Mouse (Mus musculus) CH12.LX (cell line): Measurements from ENCODE around the gene Ppp1r18. TPM values are rescaled to one million over a fixed set of nuclear protein-coding genes. Genes with fewer than 3 reads are reported as not detected.

ENCODE experiments used
- DNase-seq: peaks from one replicate; pipeline ENCODE4 v3.0.0-alpha.2; 2013; ENCODE audit errors: extremely low read depth
- H3K27ac ChIP-seq: 2 replicates; pipeline ENCODE4 v1.5.1; 2012; ENCODE audit warnings: low read depth, mild to moderate bottlenecking, control low read depth, moderate library complexity; ENCODE audit not compliant: insufficient read depth
- H3K27me3 ChIP-seq: replicated peaks from 2 replicates; pipeline ENCODE3; 2012; ENCODE audit warnings: inconsistent platforms
- H3K36me3 ChIP-seq, 2 experiments: replicated peaks in 1 of 2; 2 replicates each; pipeline versions ENCODE3 to v1.6.1; 2012; ENCODE audit warnings: inconsistent platforms in 1 of 2, low read length in 1 of 2, mild to moderate bottlenecking in 1 of 2, mixed read lengths in 1 of 2, moderate library complexity in 1 of 2; ENCODE audit not compliant: control insufficient read depth in 1 of 2, insufficient read depth in 1 of 2
- H3K4me1 ChIP-seq, 2 experiments: 2 replicates each; pipeline ENCODE4 v1.6.1; 2012; ENCODE audit warnings: inconsistent platforms in 1 of 2, moderate library complexity in 1 of 2; ENCODE audit not compliant: insufficient read depth in 2 of 2, control insufficient read depth in 1 of 2
- H3K4me2 ChIP-seq: 2 replicates; pipeline ENCODE4 v1.6.1; 2012; ENCODE audit warnings: low read depth, mild to moderate bottlenecking, control low read depth; ENCODE audit not compliant: poor library complexity, insufficient read depth, severe bottlenecking
- H3K4me3 ChIP-seq, 3 experiments: fragments of 150-350 bp in 1 of 3; sonication (generic) in 1 of 3; replicated peaks in 1 of 3; 2 replicates each; pipeline versions ENCODE3 to v1.5.1; 2011 to 2012; ENCODE audit warnings: low read depth in 2 of 3, low read length in 2 of 3, mild to moderate bottlenecking in 2 of 3, moderate library complexity in 2 of 3, control low read depth in 1 of 3, improper control_type of control experiment in 1 of 3, inconsistent platforms in 1 of 3, mixed read lengths in 1 of 3; ENCODE audit not compliant: poor library complexity in 1 of 3
- H3K79me2 ChIP-seq: replicated peaks from 2 replicates; pipeline ENCODE4 v1.6.1; 2012; ENCODE audit warnings: mild to moderate bottlenecking, moderate library complexity; ENCODE audit not compliant: control insufficient read depth, poor library complexity, insufficient read depth, severe bottlenecking; ENCODE audit errors: extremely low read depth
- H3K9ac ChIP-seq: 2 replicates; pipeline ENCODE4 v1.6.1; 2012; ENCODE audit warnings: low read depth, mild to moderate bottlenecking, control low read depth, moderate library complexity; ENCODE audit not compliant: insufficient read depth
- H3K9me3 ChIP-seq: replicated peaks from 2 replicates; pipeline ENCODE3; 2012; ENCODE audit warnings: low read length, inconsistent platforms, mixed read lengths
- BHLHE40 ChIP-seq: IDR thresholded peaks from 2 replicates; pipeline ENCODE4 v1.6.1; 2011; ENCODE audit warnings: mild to moderate bottlenecking, low read depth, low read length, improper control_type of control experiment
- CHD2 ChIP-seq: IDR thresholded peaks from 2 replicates; pipeline ENCODE4 v1.6.1; 2011; ENCODE audit warnings: low read length, improper control_type of control experiment
- ELF1 ChIP-seq: IDR thresholded peaks from 2 replicates; pipeline ENCODE4 v1.6.1; 2014; ENCODE audit warnings: low read depth, mild to moderate bottlenecking, inconsistent platforms, low read length, improper control_type of control experiment
- EP300 ChIP-seq: IDR thresholded peaks from 2 replicates; pipeline ENCODE4 v1.6.1; 2011; ENCODE audit warnings: low read length, improper control_type of control experiment
- ETS1 ChIP-seq: conservative IDR thresholded peaks from 2 replicates; pipeline ENCODE4 v1.6.1; 2012; ENCODE audit warnings: low read depth, mild to moderate bottlenecking, inconsistent platforms, low read length, improper control_type of control experiment, moderate library complexity
- HCFC1 ChIP-seq: IDR thresholded peaks from 2 replicates; pipeline ENCODE4 v1.6.1; 2012; ENCODE audit warnings: low read depth, mild to moderate bottlenecking, inconsistent platforms, low read length, improper control_type of control experiment
- IRF4 ChIP-seq: IDR thresholded peaks from 2 replicates; pipeline ENCODE4 v1.6.1; 2014; ENCODE audit warnings: low read depth, mild to moderate bottlenecking, inconsistent platforms, low read length, improper control_type of control experiment
- JUND ChIP-seq: conservative IDR thresholded peaks from 2 replicates; pipeline ENCODE4 v1.6.1; 2011; ENCODE audit warnings: low read depth, low read length, improper control_type of control experiment
- KAT2A ChIP-seq: IDR thresholded peaks from 2 replicates; pipeline ENCODE4 v1.6.1; 2012; ENCODE audit warnings: low read length, improper control_type of control experiment, inconsistent platforms; ENCODE audit not compliant: insufficient replicate concordance
- MAFK ChIP-seq: IDR thresholded peaks from 2 replicates; pipeline ENCODE4 v1.6.1; 2011; ENCODE audit warnings: low read length, improper control_type of control experiment; ENCODE audit not compliant: insufficient replicate concordance
- MAX ChIP-seq: IDR thresholded peaks from 2 replicates; pipeline ENCODE4 v1.6.1; 2011; ENCODE audit warnings: low read length, improper control_type of control experiment
- MXI1 ChIP-seq: IDR thresholded peaks from 2 replicates; pipeline ENCODE4 v1.6.1; 2011; ENCODE audit warnings: mild to moderate bottlenecking, low read depth, low read length, improper control_type of control experiment
- MYC ChIP-seq: IDR thresholded peaks from 2 replicates; pipeline ENCODE4 v1.6.1; 2011; ENCODE audit warnings: low read depth, mild to moderate bottlenecking, improper control_type of control experiment, low read length
- NELFE ChIP-seq: IDR thresholded peaks from 2 replicates; pipeline ENCODE4 v1.6.1; 2011; ENCODE audit warnings: low read depth, low read length, improper control_type of control experiment
- POLR2A ChIP-seq: IDR thresholded peaks from 2 replicates; pipeline ENCODE4 v1.6.1; 2011; ENCODE audit warnings: low read depth, mild to moderate bottlenecking, improper control_type of control experiment, low read length
- RAD21 ChIP-seq: IDR thresholded peaks from 2 replicates; pipeline ENCODE4 v1.6.1; 2011; ENCODE audit warnings: low read depth, mild to moderate bottlenecking, low read length, improper control_type of control experiment, moderate library complexity
- RCOR1 ChIP-seq: conservative IDR thresholded peaks from 2 replicates; pipeline ENCODE4 v1.6.1; 2012; ENCODE audit warnings: low read depth, mild to moderate bottlenecking, inconsistent platforms, low read length, improper control_type of control experiment
- SIN3A ChIP-seq: IDR thresholded peaks from 2 replicates; pipeline ENCODE4 v1.6.1; 2012; ENCODE audit warnings: low read length, improper control_type of control experiment, inconsistent platforms
- TCF12 ChIP-seq: IDR thresholded peaks from 2 replicates; pipeline ENCODE4 v1.6.1; 2014; ENCODE audit warnings: low read depth, mild to moderate bottlenecking, inconsistent platforms, low read length, improper control_type of control experiment
- ZKSCAN1 ChIP-seq: IDR thresholded peaks from 2 replicates; pipeline ENCODE4 v1.6.1; 2012; ENCODE audit warnings: low read depth, inconsistent platforms, low read length, improper control_type of control experiment, borderline replicate concordance
- ZMIZ1 ChIP-seq: IDR thresholded peaks from 2 replicates; pipeline ENCODE4 v1.6.1; 2012; ENCODE audit warnings: low read depth, mild to moderate bottlenecking, inconsistent platforms, low read length, improper control_type of control experiment
- dilution Hi-C: fragments of 300-500 bp; cut with MboI; formaldehyde crosslinking; loops from 2 replicates; pipeline ENCODE4 v1.14.3; 2020; ENCODE audit warnings: low sequenced_read_pairs; ENCODE audit not compliant: extremely low pct_unique_long_range_greater_than_20kb, extremely low pct_ligation_motif_present
- in situ Hi-C: fragments of 300-500 bp; cut with MboI; formaldehyde crosslinking; loops from 3 replicates; pipeline ENCODE4 v1.14.3; 2019; ENCODE audit warnings: low sequenced_read_pairs, low pct_ligation_motif_present, low pct_unique_long_range_greater_than_20kb, mixed read lengths
- polyA plus RNA-seq: library from polyadenylated mRNA; unstranded; fragments of >175 nt; gene quantifications from 2 replicates; pipeline ENCODE4 v1.2.1, GENCODE M21; 2012; ENCODE audit warnings: low read depth; ENCODE audit not compliant: insufficient read length
- total RNA-seq, 2 experiments: library from RNA; depleted of rRNA; stranded (reverse); fragments of 300-350 nt in 1 of 2; fragments of >200 nt in 1 of 2; gene quantifications; 2 replicates each; pipeline ENCODE4 v1.2.3; 2012 to 2014

The Ppp1r18 gene
- total RNA-seq (2012; rRNA removed) (20.5 and 21.4 TPM in 2 replicates), total RNA-seq (2014; rRNA removed) (7.5 and 8.5 TPM in 2 replicates), polyA plus RNA-seq (48.9 and 50.1 TPM in 2 replicates)

DNA sequence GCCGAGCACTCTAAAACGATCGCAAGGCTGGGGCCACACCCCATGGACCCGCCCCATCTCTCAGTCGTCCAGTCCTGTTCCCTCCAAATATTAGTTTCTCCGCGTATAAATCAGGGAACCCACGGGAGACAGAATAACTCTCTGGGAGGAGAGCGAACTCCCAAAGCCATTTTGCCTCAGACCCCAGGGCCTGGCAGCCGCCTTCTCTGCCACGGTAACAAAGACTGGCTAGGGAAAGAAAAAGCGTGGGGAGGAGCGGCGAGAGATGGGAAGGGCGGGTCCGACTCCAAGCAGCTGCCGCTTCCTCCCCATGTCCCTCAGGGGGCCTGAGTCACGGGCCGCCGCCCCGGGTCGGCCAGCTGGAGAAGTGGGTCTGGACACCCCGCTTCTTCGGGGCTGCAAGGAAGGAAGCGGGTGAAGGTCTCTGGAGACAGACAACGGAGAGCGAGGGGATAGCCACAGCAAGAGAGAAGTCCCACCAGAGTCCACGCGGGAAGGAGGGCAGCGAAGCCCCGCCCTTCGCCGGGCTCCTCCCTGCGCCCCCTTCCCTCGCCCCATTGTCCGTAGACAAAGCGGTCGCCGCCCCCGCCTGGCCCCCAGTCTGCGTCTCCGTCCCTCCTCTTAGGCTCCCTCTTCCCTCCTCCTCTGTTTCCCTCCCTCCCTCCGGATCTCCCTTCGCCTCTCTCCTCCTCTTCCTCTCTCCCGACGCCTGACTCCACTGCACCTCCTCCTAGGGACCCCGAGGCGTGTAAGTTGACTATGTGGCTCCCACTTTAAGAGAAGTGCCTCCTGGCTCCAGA, at the start of gene Ppp1r18:
TSS of gene Ppp1r18 (plus strand) at position 113 of the 800 bp plus-strand sequence.
- H3K4me2 ChIP-seq: peak within 1 kb of the TSS; percentile 91
- H3K27ac ChIP-seq: peak within 1 kb of the TSS; percentile 74
- no peaks in the 10 kb centered on the region for H3K27me3 ChIP-seq
- peak within 1 kb of the TSS; percentile 69 for H3K9ac ChIP-seq
- H3K36me3 ChIP-seq: peaks cover 0 to 1% of the 10 kb centered on the region in 2 experiments
- peak within 1 kb of the TSS; percentile 63 to 99 (median 74) for H3K4me3 ChIP-seq
- peaks cover 0 to 20% of the 10 kb centered on the region in 2 experiments; a peak in 2 of 4 replicates for H3K4me1 ChIP-seq
- in situ Hi-C loops (loop anchor here (10.0 kb wide), 1 partner anchor 131 kb away; no protein-coding TSS in a partner anchor), dilution Hi-C loops (no loop called here)
- peak; percentile 59 for DNase-seq
- H3K9me3 ChIP-seq: no peaks in the 10 kb centered on the region
- peaks cover 24% of the 10 kb centered on the region for H3K79me2 ChIP-seq
- TF ChIP-seq EP300 (peak; percentile 46; the same call in 1 of the 2 replicates), BHLHE40 (peak; percentile 85), RAD21 (no peak), NELFE (peak; percentile 47; the same call in 1 of the 2 replicates), TCF12 (peak; percentile 50; the same call in 1 of the 2 replicates), ETS1 (peak; percentile 54), MAFK (no peak), ZKSCAN1 (no peak), KAT2A (no peak), IRF4 (peak; percentile 15; the same call in 1 of the 2 replicates), MAX (peak; percentile 61), ELF1 (no peak; the same call in 1 of the 2 replicates), RCOR1 (no peak), MYC (0 out of 2 replicates have a peak, but pooled peaks have one; percentile 35), MXI1 (peak; percentile 74; the same call in 1 of the 2 replicates), POLR2A (0 out of 2 replicates have a peak, but pooled peaks have one; percentile 36), SIN3A (peak; percentile 61; the same call in 1 of the 2 replicates)

DNA sequence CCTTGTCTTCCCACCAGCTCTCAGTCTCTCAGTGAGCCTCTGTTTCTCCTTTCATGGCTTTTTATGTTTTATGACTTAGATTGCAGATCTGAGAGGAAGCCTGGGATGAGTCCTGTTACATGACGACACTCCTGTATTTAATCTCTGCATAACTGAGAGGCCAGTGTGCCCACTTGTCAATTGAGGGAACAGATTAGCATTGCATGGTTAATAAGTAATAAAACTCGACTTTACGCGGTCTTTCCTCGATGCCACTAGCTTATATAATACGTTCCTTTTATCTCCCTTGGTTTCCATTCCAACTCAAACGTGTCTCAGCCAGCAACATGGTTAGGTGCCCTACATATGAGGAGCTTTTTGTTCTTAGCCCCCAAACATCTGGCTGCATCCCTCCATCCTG, 49.6 kb upstream of the Ppp1r18 start:
- Histone ChIP-seq H3K9ac (no peak overlapping the region), H3K36me3 (no peaks in the 10 kb centered on the region), H3K27me3 (no peaks in the 10 kb centered on the region), H3K4me3 (no peak overlapping the region), H3K4me1 (peaks cover 25 to 42% of the 10 kb centered on the region in 2 experiments), H3K27ac (no peak overlapping the region), H3K4me2 (no peak overlapping the region), H3K9me3 (no peaks in the 10 kb centered on the region), H3K79me2 (no peaks in the 10 kb centered on the region)
- DNase-seq: no peak
- dilution Hi-C loops (no loop called here), in situ Hi-C loops (no loop called here)
- TF ChIP-seq HCFC1 (no peak), ETS1 (no peak), SIN3A (no peak), ZMIZ1 (no peak), JUND (no peak), POLR2A (no peak), MYC (no peak), CHD2 (no peak)
